Mouse (Mus musculus) CH12.LX (cell line): ENCODE results near the gene Ubxn7.

Source experiments
- CTCF ChIP-seq, 2 experiments: IDR thresholded peaks in 1 of 2; conservative IDR thresholded peaks in 1 of 2; 2 replicates each; pipeline ENCODE4 v1.5.1; 2011 to 2012; ENCODE audit warnings: low read depth in 2 of 2, low read length in 2 of 2, improper control_type of control experiment in 1 of 2, inconsistent platforms in 1 of 2, mild to moderate bottlenecking in 1 of 2, moderate library complexity in 1 of 2
- EP300 ChIP-seq: IDR thresholded peaks from 2 replicates; pipeline ENCODE4 v1.6.1; 2011; ENCODE audit warnings: low read length, improper control_type of control experiment
- MYC ChIP-seq: IDR thresholded peaks from 2 replicates; pipeline ENCODE4 v1.6.1; 2011; ENCODE audit warnings: low read depth, mild to moderate bottlenecking, improper control_type of control experiment, low read length
- POLR2A ChIP-seq: IDR thresholded peaks from 2 replicates; pipeline ENCODE4 v1.6.1; 2011; ENCODE audit warnings: low read depth, mild to moderate bottlenecking, improper control_type of control experiment, low read length

DNA sequence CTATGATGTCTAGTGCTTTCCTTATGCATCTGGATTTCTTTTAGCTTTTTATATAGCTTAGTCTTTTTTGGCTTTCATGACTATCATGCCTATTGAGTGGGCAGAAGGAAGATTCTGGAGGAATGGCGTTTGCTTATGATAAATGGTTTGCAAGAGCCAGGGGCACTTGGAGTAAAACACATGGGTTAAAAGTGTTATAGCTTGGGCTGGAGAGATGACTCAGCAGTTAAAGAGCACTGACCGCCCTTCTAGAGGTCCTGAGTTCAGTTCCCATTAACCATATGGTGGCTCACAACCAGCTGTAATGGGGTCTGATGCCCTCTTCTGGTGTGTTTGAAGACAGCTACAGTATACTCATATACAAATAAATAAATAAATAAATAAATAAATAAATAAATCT, 31.5 kb downstream of the Ubxn7 start:
- no peak for TF ChIP-seq MYC
- no peak for TF ChIP-seq CTCF (conservative IDR thresholded peaks at IDR 0.05 in 1 of 2, IDR thresholded peaks at IDR 0.05 in 1 of 2; ENCODE audit: low read depth in 2 of 2, low read length in 2 of 2)
- TF ChIP-seq POLR2A, result no peak
- TF ChIP-seq EP300, result no peak
